Mouse (Mus musculus) cerebral cortex, adult 2 months (tissue): ENCODE data around the gene Klf13.

ENCODE experiments used
- WGBS: fragments of 180-500 bp; shearing (Covaris S2); methylation state at CpG from one replicate; pipeline ENCODE4 v1.1.7; 2018; 5-methylcytosine and 5-hydroxymethylcytosine counted together

Gene Klf13

GRCm38 (mm10) chr7:63949176-63949575, 10.5 kb upstream of the Klf13 start:
- 90% methylated on average over 3 of the region's 3 CpGs for WGBS

- 75% methylated on average over 11 of the region's 11 CpGs for WGBS
These were observed 9.1 kb upstream of the Klf13 start for GRCm38 (mm10) chr7:63947514-63948487.

GRCm38 (mm10) chr7:63943946-63944345, 5.2 kb upstream of the Klf13 start:
- 62% methylated on average over 2 of the region's 2 CpGs for WGBS

GRCm38 (mm10) chr7:63941501-63941900, 2.8 kb upstream of the Klf13 start:
- 86% methylated on average over 4 of the region's 4 CpGs for WGBS

- 92% methylated on average over 3 of the region's 3 CpGs for WGBS
These were observed 2.3 kb upstream of the Klf13 start for GRCm38 (mm10) chr7:63941050-63941449.

- 87% methylated on average over 5 of the region's 5 CpGs for WGBS
These were observed 1.6 kb upstream of the Klf13 start for GRCm38 (mm10) chr7:63940321-63940720.

- under 1% methylated on average over 39 of the region's 39 CpGs for WGBS
These were observed 759 bp upstream of the Klf13 start for GRCm38 (mm10) chr7:63939397-63939951.

- WGBS = 1% methylated on average over 113 of the region's 121 CpGs
These were observed 425 bp downstream of the Klf13 start for GRCm38 (mm10) chr7:63938066-63938913.

- WGBS = under 1% methylated on average over 84 of the region's 88 CpGs
These were observed 1.3 kb downstream of the Klf13 start for GRCm38 (mm10) chr7:63937236-63938065.

- 1% methylated on average over 11 of the region's 11 CpGs for WGBS
These were observed 1.8 kb downstream of the Klf13 start for GRCm38 (mm10) chr7:63936986-63937235.

GRCm38 (mm10) chr7:63936188-63936985, 2.3 kb downstream of the Klf13 start:
- WGBS = under 1% methylated on average over 34 of the region's 34 CpGs

GRCm38 (mm10) chr7:63935809-63936187, 2.9 kb downstream of the Klf13 start:
- WGBS = 18% methylated on average over 8 of the region's 8 CpGs

- 23% methylated on average over 1 of the region's 1 CpGs for WGBS
These were observed 4.2 kb downstream of the Klf13 start for GRCm38 (mm10) chr7:63934530-63934929.

GRCm38 (mm10) chr7:63933905-63934304, 4.8 kb downstream of the Klf13 start:
- 56% methylated on average over 6 of the region's 6 CpGs for WGBS

GRCm38 (mm10) chr7:63932461-63932860, 6.3 kb downstream of the Klf13 start:
- WGBS = 75% methylated on average over 3 of the region's 3 CpGs

GRCm38 (mm10) chr7:63930766-63931165, 7.9 kb downstream of the Klf13 start:
- WGBS = 66% methylated on average over 5 of the region's 5 CpGs

GRCm38 (mm10) chr7:63930132-63930531, 8.6 kb downstream of the Klf13 start:
- whole genome bisulfite sequencing = 70% methylated on average over 3 of the region's 3 CpGs

GRCm38 (mm10) chr7:63929080-63929479, 9.6 kb downstream of the Klf13 start:
- WGBS = 51% methylated on average over 4 of the region's 4 CpGs

- WGBS = 90% methylated on average over 6 of the region's 6 CpGs
These were observed 11.6 kb downstream of the Klf13 start for GRCm38 (mm10) chr7:63927121-63927520.

- WGBS = 49% methylated on average over 3 of the region's 3 CpGs
These were observed 12.2 kb downstream of the Klf13 start for GRCm38 (mm10) chr7:63926492-63926891.
